Mouse (Mus musculus) ES-CJ7 (cell line): ENCODE results near the gene Gpa33.

Experiments used
- DNase-seq: peaks from one replicate; pipeline ENCODE4 v3.0.0; 2011; ENCODE audit warnings: low read depth, low spot score

Gpa33 gene

GRCm38 (mm10) chr1:166130224-166130860, at the start of gene Gpa33:
Gene Gpa33 (plus strand): TSS chr1:166130238.
- no peak for DNase-seq

- no peak for DNase-seq
These were observed 41.4 kb upstream of the Gpa33 start for GRCm38 (mm10) chr1:166088446-166089170.

- DNase-seq = no peak
These were observed 40.7 kb upstream of the Gpa33 start for GRCm38 (mm10) chr1:166089337-166089736.

- no peak for DNase-seq
These were observed 40.3 kb upstream of the Gpa33 start for GRCm38 (mm10) chr1:166089739-166090138.

GRCm38 (mm10) chr1:166090306-166090705, 39.7 kb upstream of the Gpa33 start:
- DNase-seq = no peak

- DNase-seq = no peak
These were observed 35.6 kb upstream of the Gpa33 start for GRCm38 (mm10) chr1:166094462-166094861.

- no peak for DNase-seq
These were observed 31.9 kb upstream of the Gpa33 start for GRCm38 (mm10) chr1:166098120-166098519.

GRCm38 (mm10) chr1:166102920-166103608, 27.0 kb upstream of the Gpa33 start:
- DNase-seq = peak; percentile 82

- no peak for DNase-seq
These were observed 25.2 kb upstream of the Gpa33 start for GRCm38 (mm10) chr1:166104858-166105257.

GRCm38 (mm10) chr1:166105464-166105863, 24.6 kb upstream of the Gpa33 start:
- no peak for DNase-seq

- no peak for DNase-seq
These were observed 15.1 kb upstream of the Gpa33 start for GRCm38 (mm10) chr1:166114986-166115385.

GRCm38 (mm10) chr1:166115719-166116118, 14.3 kb upstream of the Gpa33 start:
- DNase-seq = no peak

GRCm38 (mm10) chr1:166117866-166118639, 12.0 kb upstream of the Gpa33 start:
- no peak for DNase-seq

- DNase-seq = no peak
These were observed 7.9 kb upstream of the Gpa33 start for GRCm38 (mm10) chr1:166122114-166122513.

GRCm38 (mm10) chr1:166123045-166123444, 7.0 kb upstream of the Gpa33 start:
- peak; percentile 92 for DNase-seq

- no peak for DNase-seq
These were observed 6.3 kb upstream of the Gpa33 start for GRCm38 (mm10) chr1:166123751-166124150.

- peak; percentile 100 for DNase-seq
These were observed 5.0 kb upstream of the Gpa33 start for GRCm38 (mm10) chr1:166124932-166125593.

- peak; percentile 66 for DNase-seq
These were observed 3.7 kb upstream of the Gpa33 start for GRCm38 (mm10) chr1:166126290-166126689.

GRCm38 (mm10) chr1:166126795-166127194, 3.2 kb upstream of the Gpa33 start:
- DNase-seq = peak; percentile 96

GRCm38 (mm10) chr1:166127719-166128118, 2.3 kb upstream of the Gpa33 start, which contains the start of gene Dusp27:
Gene Dusp27 (minus strand): TSS chr1:166127922.
- peak; percentile 74 for DNase-seq

GRCm38 (mm10) chr1:166128551-166128950, 1.5 kb upstream of the Gpa33 start:
- DNase-seq = no peak
